ENCODE assay signal across 16 mouse cellular contexts in genomic region chr10:107560881-107561280, GRCm38 (mm10).
"Had no signal": no experiment of that assay in that cellular context is flagged by ENCODE, and none has a peak within 500 bp of the region (broad histone marks: within the 10 kb centered on the region; RNA-seq: fewer than 3 reads in every experiment).

No protein-coding gene starts in this region.

- DNase-seq: left cerebral cortex, postnatal 4 days; liver; liver, embryonic 13.5 days; liver, postnatal 0 days; lung, adult 18-20 months; lung, adult 2 months; lung, embryonic 14.5 days; lung, postnatal 10 days; lung, postnatal 14 days; lung, postnatal 4 days; midbrain, embryonic 14.5 days had no signal

- ATAC-seq: liver, embryonic 12.5 days; liver, postnatal 0 days; lung, postnatal 0 days; midbrain, embryonic 13.5 days; midbrain, embryonic 15.5 days; midbrain, embryonic 16.5 days had no signal
